Mouse (Mus musculus) kidney, adult 18-20 months (tissue): Measurements from ENCODE around the gene Adam15.
A peak's percentile ranks its signal among the peaks of the same experiment; 100 is the strongest.

Experiments used
- DNase-seq: peaks from one replicate; pipeline ENCODE4 v3.0.0; 2021

Adam15 gene

GRCm38 (mm10) chr3:89348911-89349868, 606 bp downstream of the Adam15 start:
- DNase-seq, result peak; percentile 65

- DNase-seq, result no peak
These were observed 1.9 kb downstream of the Adam15 start for GRCm38 (mm10) chr3:89347916-89348315.

DNA sequence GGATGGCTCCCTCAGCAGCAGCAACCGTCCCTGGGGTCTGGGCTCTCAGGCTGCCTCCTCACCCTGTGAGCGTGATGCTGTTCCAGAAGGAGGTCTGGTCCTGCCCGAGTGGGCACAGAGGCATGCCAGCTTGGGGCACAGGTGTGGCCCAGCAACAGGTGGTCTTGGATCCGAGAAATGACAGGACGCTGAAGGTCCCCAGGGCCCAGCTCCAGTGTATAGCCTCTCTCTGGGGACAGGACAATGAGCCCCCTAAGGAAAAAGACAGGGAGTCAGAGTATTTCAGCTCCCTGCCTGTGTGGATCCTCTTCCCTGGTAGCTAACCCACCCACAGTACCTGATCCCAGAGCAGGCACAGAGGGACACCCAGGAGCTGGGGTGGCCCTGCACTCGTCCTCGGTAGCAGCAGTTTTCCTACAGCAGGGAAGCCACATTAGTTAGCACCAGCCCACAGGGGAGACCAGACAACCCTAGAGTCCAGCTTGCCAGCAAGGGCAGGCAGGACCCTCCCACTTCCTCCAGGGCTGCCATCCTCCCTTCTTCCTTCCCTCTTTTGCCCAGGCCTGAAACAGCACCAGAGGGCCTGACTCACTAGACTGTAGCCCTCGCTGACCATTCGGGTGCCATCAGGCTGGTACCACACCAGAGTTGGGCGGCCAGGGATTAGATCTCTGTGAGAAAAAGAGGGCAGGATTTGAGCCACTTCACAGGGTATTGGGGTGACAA, 2.8 kb downstream of the Adam15 start:
- DNase-seq, result no peak

- DNase-seq, result peak; percentile 41
These were observed 6.5 kb downstream of the Adam15 start for GRCm38 (mm10) chr3:89343279-89343678.

DNA sequence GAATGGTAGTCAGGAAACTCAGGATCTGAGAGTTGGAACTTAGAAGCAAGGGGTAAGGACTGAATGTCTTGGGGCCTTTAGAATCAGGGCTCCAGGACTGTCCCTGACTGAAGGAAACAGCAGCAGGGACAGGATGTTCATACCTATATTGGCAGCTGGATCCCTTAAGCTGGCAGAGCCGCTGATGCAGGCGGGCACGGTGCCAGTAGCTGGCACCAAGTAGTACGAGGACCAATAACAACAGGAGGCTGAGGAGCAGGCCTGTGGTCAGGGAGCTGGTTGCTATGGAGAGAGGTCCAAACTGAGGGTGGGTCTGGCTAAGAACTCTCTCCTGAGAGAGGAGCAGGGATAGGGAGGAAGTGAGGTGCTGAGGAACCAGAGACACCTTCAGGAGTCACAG, 8.0 kb downstream of the Adam15 start:
- no peak for DNase-seq

- peak; percentile 77 for DNase-seq
These were observed 9.3 kb downstream of the Adam15 start for GRCm38 (mm10) chr3:89340465-89340864.

DNA sequence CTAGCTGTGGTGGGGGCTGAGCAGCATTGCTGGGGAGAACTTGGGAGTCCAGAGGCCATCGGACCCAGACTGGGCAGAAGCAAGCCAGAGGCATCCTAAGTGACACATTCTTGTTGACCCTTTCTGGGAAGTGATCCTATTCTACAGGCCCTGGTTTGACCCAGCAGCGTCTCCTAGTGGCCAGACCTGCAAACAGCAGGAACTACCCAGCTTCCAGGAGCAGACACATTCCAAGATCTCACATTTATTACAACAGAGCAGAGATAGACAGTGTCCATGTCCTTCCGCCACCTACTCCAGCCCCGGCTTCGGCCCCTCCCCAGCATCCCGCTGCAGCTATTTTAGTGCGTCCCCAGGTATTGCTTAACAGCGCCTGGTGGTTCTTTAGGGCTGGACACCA, 10.4 kb downstream of the Adam15 start:
- DNase-seq, result peak; percentile 84

- peak; percentile 61 for DNase-seq
These were observed 11.8 kb downstream of the Adam15 start, which contains the start of gene Efna4 for GRCm38 (mm10) chr3:89337721-89338578. Gene Efna4 (minus strand): TSS chr3:89338028.

DNA sequence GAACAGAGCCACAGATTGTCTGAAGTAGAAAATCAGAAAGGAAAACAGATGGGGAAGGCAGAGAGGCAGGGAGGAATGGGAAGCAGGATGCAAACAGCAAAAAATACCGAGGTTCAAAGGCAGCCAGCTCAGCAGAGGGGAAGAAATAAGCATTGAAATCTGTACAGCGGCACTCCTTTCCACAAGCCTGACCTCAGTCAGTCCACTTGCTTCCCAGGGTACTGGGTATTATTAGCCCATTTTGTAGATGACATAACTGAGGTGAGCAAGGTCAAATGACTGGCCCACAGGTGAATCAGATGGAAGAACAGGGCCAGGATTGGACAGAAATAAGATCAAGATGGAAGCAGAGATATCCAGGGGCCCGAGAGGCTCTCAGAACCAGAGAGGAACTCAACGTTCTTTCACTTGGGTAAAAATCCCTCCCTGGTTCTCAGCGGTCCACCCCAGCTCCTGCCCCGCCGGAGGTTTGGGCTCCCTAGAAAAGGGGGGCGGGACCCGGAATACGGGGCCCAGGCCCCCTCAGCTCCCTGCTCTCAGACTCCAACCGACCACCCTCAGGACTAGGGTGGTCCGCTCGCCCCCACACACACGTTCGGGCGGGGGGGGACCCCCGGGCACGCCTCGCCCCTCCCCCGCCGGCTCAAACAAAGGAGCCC, 12.6 kb downstream of the Adam15 start:
- DNase-seq, result no peak

- DNase-seq, result no peak
These were observed 13.3 kb downstream of the Adam15 start for GRCm38 (mm10) chr3:89336529-89336928.

DNA sequence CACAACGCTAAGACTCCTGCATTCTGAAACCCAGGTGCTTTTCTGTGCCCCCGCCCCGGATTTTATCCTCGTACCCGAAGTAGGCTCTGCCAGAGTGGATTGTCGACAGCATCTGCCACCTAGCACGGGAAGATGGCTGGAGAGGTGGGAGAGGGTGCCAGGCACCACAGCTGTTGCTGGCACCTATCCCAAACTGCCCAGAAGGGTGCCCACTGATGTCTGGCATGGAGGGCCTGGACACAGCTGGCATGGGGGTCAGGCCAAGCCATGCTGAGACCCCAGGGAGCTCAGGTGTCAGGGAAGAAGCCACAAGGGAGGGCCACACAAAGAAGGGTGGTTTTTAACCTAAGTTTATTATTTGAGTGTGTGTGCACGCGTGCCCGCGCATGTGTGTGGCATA, 16.7 kb downstream of the Adam15 start:
- DNase-seq, result no peak

DNA sequence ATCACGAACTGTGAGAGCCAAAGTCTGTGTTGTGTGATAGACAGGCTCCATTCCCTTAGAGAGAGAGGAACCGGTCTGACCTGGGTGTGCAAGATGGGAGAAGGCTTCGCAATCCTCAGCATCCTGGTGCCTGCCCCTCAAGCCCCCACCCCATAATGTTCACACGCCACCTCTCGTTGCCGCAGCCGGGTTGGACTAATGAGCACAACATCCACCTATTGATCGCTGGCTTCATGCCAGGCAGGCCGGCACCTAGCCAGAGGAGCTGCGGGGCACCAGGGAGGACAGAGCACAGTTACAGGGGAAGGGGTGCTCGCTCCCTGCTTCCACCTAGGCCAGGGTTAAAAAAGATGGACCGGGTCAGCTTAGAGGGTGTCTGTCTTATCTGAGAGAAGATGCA, 17.3 kb downstream of the Adam15 start:
- DNase-seq, result no peak

GRCm38 (mm10) chr3:89332013-89332412, 17.8 kb downstream of the Adam15 start:
- DNase-seq, result no peak

GRCm38 (mm10) chr3:89331561-89331960, 18.2 kb downstream of the Adam15 start:
- DNase-seq, result no peak

GRCm38 (mm10) chr3:89330948-89331347, 18.8 kb downstream of the Adam15 start:
- no peak for DNase-seq

DNA sequence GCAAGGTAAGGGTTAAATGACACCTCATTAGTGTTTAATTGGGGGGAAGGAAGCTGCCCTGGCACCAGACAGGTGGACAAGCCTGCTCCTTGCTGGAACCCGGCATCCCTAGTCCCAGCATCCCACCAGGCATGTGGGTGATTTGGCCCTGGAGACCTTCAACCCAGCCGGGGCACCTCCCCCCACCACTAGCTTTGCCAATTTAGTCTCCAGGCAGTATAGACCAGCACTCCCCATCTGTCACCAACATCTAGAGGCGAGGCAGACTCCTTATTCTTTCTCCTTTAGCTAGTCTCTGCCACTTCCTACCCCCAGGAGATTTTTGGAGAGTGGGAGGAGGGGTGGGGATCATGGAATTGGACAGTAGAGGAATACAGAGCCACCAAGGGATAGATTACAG, 19.4 kb downstream of the Adam15 start:
- DNase-seq, result no peak

DNA sequence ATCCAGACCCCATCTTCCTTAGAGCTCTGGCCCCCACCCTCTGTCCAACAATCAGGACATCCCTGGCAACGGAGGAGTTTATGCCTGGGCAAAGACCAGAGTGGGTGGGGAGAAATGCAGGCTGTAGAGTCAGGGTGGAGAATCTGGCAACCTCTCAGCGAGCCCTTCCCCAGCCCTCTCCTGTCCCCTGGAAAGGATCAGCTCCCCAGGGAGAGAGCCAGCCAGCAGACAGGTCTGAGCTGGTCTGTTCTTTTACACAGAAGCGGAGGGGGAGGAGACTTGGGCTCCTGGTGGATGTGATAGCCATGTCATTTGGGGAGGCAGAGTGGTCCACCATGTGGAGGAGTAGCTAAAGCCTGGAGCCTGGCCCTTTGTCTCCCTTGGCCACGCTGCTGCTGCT, 21.2 kb downstream of the Adam15 start:
- DNase-seq, result no peak

DNA sequence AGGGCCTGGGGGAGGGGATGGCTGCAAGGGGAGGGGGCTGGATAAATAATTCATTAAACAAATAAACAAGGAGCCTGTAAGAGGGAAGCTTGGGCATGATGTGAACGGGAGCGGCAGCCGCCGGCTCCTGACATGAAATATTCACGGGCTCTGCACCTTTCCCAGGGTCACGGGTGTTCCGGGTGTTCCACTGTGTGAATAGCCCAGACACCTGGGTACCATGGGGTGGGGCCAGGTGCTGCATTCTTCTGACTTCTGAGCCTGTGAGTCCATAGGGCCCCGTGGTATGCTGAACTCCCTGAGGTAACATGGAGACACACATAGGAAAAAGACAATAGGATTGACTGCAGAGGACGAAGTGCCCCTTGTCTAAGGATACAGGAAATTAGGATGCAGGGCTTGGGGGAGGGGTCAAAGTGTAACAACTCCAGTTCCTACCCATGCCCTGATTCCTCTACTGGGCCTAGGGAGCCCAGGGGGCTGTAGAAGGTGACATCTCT, 22.4 kb downstream of the Adam15 start:
- DNase-seq, result no peak

DNA sequence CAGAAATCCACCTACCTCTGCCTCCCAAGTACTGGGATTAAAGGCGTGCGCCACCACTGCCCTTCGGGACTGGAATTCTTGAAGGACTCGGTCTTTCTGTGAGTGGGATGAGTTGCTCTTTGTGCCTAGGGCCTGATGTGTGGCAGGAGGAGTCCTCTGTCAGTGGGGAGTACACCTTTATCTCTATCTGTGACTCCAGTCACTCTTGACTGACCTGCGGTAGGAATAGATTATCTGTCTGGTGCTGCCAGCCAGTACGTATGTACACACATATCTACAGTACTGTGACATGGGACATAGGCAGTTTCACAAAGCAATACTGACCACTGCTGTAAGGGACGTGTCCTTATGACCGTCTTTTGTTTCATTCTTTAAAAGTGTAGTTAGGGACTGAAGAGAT, 23.9 kb downstream of the Adam15 start:
- no peak for DNase-seq

DNA sequence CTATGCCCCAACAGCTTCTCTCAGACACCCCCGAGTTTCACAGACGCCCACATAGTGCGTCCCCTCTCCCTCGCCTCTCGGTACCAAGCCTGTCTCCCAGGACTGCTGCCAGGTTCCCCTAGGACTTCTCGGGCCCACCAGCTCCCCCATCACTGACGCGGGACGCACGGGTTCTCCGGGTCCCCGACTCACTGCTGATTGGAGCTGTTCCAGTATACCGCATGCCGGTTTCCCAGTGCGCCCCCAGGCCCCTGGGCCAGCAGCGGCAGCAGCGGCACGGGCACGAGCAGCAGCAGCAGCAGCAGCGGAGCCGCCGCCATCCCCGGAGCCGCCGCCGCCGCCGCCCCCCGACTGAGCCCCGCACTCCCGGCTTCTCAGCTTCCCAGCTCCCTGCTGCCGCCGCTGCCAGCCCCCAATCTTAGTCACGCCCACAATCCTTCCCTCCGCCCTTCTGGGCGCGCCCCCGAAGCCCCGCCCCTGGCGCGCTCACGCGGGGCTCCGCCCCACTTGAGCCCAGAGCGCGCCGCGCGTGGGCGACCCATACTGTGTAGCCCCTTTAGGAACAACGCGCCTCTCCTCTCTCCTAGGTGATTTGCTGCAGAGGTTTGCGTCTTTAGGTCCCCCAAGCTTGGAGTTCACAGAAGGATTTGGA, 27.2 kb downstream of the Adam15 start, which contains the start of gene Efna3:
Gene Efna3 (minus strand): TSS at position 452 of the 652 bp plus-strand sequence.
- peak; percentile 80 for DNase-seq

GRCm38 (mm10) chr3:89322131-89322500, 27.7 kb downstream of the Adam15 start:
- DNase-seq, result peak; percentile 21
